Mouse (Mus musculus): ENCODE data around the gene Tbc1d22b.

DNA sequence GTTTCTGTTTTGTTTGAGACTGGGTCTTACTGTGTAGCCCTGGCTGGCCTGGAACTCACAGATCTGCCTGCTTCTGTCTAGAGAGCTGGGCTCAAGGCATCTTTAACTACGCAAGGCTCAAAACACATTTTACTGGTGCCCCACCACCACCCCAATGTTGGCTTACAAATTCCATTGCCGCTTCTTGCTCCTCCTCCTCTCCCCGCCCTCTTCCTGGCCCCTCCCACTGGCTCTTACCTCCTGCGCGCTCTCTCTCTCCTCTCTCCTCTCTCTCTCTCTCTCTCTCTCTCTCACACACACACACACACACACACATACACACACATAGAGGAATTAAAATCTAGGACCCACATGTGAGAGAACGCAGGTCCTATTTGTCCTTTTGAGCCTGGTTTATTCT, 19.1 kb upstream of the Tbc1d22b start:
- TF ChIP-seq CTCF (IDR thresholded peaks at IDR 0.05; ENCODE audit: borderline replicate concordance, control insufficient read depth, extremely low read depth, insufficient read depth, low read length, poor library complexity) (no peak), POLR2A (IDR thresholded peaks at IDR 0.05; ENCODE audit: control insufficient read depth, extremely low read depth, insufficient read depth, low read length, poor library complexity) (no peak)

Data from thymus, adult 2 months (tissue).